Mouse (Mus musculus): Measurements from ENCODE around the gene Mettl22. TPM values are rescaled to one million over a fixed set of nuclear protein-coding genes. Genes with fewer than 3 reads are reported as not detected.

The Mettl22 gene
- total RNA-seq, 2 experiments from 2014 or later, result 10.4 to 15.8 TPM

DNA sequence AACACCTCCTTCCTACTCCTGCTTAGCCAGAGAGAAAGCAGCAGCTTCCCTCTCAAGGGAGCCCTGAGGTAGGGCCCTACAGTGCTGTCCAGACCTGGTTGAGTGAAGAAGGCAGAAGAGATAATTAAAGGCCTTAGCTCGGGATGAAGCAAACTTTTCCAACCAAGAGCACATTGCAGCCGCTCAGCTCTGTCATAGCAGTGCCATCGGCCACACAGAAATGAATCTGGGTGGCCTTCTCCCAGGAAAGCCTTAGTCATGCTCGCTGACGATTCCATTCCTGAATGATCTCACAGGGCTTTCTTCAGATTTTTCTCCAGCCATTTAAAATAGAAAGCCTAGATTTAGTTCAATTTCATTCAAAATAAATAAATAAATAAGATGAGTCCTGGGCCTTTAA, 39.3 kb downstream of the Mettl22 start:
- DNase-seq, result peak in 1 of 2 experiments; percentile 46

GRCm38 (mm10) chr16:8512830-8513229, 42.2 kb downstream of the Mettl22 start:
- no peak for DNase-seq

DNA sequence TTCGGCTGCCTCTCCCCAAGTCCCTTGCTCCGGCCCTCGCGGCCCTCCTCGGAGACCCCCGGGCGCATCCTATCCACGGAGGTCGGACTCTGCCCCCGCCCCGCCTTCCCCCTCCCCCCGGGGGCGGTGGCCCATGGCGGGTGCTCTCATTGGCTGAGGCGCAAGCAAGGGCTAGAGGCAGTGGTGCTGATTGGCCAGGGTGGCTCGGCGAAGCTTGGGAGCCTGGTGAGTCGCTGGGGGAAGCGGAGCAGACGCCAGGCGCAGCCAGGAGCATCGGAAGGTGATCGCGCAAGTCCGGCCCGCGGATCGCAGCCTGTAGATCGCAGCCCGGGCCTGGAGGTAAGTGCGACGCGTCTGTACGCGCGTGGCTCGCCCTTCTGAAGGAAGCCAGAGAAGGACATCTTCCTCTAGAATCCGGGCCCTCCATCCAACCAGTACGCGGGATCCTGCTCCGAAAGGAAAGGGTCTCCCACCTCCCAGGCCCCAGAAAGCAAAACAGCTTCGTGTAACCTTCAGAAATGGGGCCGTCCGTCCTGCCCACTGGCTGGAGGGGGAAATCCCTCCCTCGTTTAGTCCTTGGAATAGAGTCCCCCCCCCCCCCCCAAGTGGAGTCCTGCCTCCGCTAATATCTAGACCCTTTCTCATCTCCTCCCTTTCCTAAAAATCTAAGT, 42.8 kb downstream of the Mettl22 start, which contains the start of gene Abat:
Abat (plus strand) TSS at position 194 of the 671 bp plus-strand sequence.
- DNase-seq, result peak; percentile 96 to 97

GRCm38 (mm10) chr16:8514180-8514579, 43.6 kb downstream of the Mettl22 start:
- peak; percentile 26 to 52 for DNase-seq

- DNase-seq, result no peak
Measured at GRCm38 (mm10) chr16:8520525-8520924, 49.9 kb downstream of the Mettl22 start.

- no peak for DNase-seq
Measured at GRCm38 (mm10) chr16:8521322-8521721, 50.7 kb downstream of the Mettl22 start.

DNA sequence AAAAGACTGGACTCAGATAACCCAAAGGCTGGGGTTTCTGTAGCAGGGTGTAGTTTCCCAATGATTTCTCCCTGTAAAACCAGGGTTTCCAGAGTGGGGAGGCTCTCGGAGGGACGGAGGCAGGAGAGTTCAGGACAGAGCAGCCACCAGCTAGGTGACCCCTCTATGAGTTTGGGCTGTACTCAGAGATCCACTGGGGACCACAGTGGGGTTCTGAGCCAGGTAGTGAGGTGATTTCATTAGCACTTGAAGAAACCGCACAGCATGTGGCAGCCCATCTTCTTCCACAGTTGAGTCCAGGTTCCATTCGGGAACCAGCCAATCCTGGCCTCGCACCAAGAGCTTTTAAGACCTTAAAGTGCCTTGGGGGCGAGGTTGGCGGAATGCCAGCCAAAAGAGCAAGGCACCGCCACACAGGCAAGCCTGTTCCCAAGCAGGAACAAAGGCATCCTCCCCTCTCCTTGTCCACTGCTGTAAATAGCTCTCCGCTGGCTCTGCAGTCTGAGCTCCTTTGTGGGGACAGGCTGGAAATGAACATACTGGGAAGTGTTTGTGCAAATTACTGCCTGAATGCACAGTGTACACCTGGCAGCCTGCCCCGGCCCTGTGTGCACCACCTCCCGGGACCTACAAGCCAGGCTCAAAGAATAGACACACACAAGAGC, 53.0 kb downstream of the Mettl22 start:
- no peak for DNase-seq

GRCm38 (mm10) chr16:8524163-8524847, 53.7 kb downstream of the Mettl22 start:
- no peak for DNase-seq

DNA sequence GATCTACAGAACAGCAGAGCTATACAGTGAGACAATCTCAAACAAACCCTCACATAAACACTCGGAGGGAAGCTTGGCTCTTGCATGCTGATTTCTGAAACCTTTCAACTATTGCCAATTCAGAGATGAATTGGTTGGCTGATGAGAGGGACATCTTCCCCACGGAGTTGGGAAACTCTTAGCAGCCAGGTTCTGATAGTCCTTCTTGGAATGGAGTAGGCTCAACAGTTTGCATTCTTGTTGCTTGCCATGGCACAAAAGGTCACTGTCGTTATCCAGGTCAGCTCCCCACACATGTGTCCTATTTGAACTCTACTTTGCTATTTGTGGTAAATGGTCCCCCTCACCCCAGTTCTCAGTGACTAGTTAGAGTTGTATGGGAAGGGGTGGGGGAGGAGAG, 54.7 kb downstream of the Mettl22 start:
- DNase-seq, result no peak

DNA sequence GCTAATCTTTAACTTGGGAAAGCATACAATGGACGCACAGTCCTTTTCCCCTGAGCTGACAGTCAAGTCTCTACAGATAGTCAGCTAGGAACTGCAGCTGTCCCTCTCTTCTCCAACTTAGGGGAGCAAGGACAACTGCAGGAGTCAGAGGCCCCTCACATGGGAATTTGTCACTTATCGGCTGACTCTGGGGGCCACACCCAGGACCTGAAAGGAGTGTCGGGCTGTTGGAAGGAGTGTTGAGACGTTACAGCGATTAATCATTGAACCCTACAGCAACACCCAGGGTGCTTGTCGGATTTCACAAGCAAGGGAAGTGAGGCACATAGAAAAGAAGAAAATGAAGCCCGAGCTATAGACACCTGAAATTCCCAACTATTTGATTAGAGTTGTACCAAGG, 55.3 kb downstream of the Mettl22 start:
- DNase-seq, result no peak

- no peak for DNase-seq
Measured at GRCm38 (mm10) chr16:8529389-8529788, 58.8 kb downstream of the Mettl22 start.

- no peak for DNase-seq
Measured at GRCm38 (mm10) chr16:8530018-8530417, 59.4 kb downstream of the Mettl22 start.

GRCm38 (mm10) chr16:8532461-8532860, 61.9 kb downstream of the Mettl22 start:
- DNase-seq, result no peak

GRCm38 (mm10) chr16:8532894-8533293, 62.3 kb downstream of the Mettl22 start:
- no peak for DNase-seq

GRCm38 (mm10) chr16:8533477-8533876, 62.9 kb downstream of the Mettl22 start:
- no peak for DNase-seq

GRCm38 (mm10) chr16:8534466-8535200, 64.0 kb downstream of the Mettl22 start:
- no peak for DNase-seq

- no peak for DNase-seq
Measured at GRCm38 (mm10) chr16:8535411-8535810, 64.8 kb downstream of the Mettl22 start.

GRCm38 (mm10) chr16:8539150-8539865, 68.7 kb downstream of the Mettl22 start:
- no peak for DNase-seq

Data from adrenal gland, postnatal 36 days (tissue).